ENCODE assay signal across 8 mouse cellular contexts in genomic region chr6:40303379-40303778, GRCm38 (mm10). TPM values are rescaled to one million over a fixed set of nuclear protein-coding genes. Genes with fewer than 3 reads are reported as not detected.
DNase-seq lines count a peak whose midpoint lies in the region; TF ChIP-seq lines count a peak whose summit lies in the region.

No protein-coding gene starts in this region.

- H3K4me3 ChIP-seq in layer of hippocampus, adult 2 months = no peak overlapping the region

- DNase-seq in A20 (ENCODE audit: low read depth, low spot score) (peak; percentile 33), ES-CJ7 (ENCODE audit: low read depth, low spot score) (peak; percentile 61)
- peak; percentile 64 for DNase-seq in cerebellum, adult 9-11 months
- peak; percentile 62 to 73 for DNase-seq in frontal cortex, postnatal 25 days (ENCODE audit: low spot score in 2 of 2)
- DNase-seq in layer of hippocampus, adult 2 months (ENCODE audit: low spot score in 2 of 2) = peak; percentile 79 to 80
- peak; percentile 63 for DNase-seq in lung, postnatal 36 days
- peak; percentile 79 for DNase-seq in telencephalon, adult 2 months (ENCODE audit: low read depth, low spot score)
- DNase-seq in spleen, adult 18-20 months = no peak

- no peak overlapping the region for H3K27ac ChIP-seq in layer of hippocampus, adult 2 months

- peak; percentile 89 for TF ChIP-seq CTCF in layer of hippocampus, adult 2 months (conservative IDR thresholded peaks at IDR 0.05)

RNA-seq across cellular contexts. Expression of gene Agk, which starts 21.6 kb away (rescaled TPM):
- 10 to 100 TPM; 44.9 to 45.6 TPM for total RNA-seq in layer of hippocampus, adult 2 months (2021)

Comparison
In these comparisons a context has a peak if more than half of its experiments do, and no peak if none do; other contexts are left out.
1. DNase-seq: peak in A20 (single experiment), ES-CJ7 (single experiment), cerebellum, adult 9-11 months (single experiment), frontal cortex, postnatal 25 days (2 of 2), layer of hippocampus, adult 2 months (2 of 2), lung, postnatal 36 days (single experiment) and telencephalon, adult 2 months (single experiment); none in spleen, adult 18-20 months (0 of 2).